Mouse (Mus musculus): Measurements from ENCODE around the gene 1700037C18Rik.

Gene 1700037C18Rik

DNA sequence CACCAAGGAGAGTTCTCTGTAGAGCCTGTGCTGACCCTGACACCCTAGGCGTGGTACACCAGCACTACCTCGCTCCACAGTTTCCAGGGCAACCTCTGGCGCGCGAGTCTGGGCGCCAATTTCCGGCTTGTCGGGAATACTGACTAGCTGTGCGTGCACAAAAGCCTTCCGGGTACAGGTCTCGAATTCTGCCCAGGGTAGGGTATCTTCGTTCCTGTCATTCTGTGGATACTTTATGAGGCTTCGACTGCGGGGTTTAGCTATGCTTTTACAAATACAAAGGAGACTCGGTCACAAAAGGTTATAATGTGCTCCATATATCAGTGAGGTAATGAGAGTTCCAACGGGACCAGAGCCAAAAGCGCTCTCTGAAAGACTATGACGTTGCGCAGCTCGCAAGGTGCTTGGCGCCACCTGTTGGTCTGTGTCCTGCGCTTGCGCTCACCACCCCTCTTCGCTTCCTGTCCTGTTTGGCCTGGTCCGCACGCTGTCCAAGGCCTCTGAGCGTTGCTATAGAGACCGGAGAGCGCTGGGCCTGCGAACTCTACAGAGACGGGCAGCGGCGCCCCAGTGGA lies at the start of gene 1700037C18Rik, which contains the start of gene Cluap1:
1700037C18Rik (minus strand) TSS at position 153 of the 575 bp plus-strand sequence.
Cluap1 (plus strand) TSS at position 265 of the 575 bp plus-strand sequence.
- DNase-seq (ENCODE audit: low read depth, low spot score): peak; percentile 88

DNA sequence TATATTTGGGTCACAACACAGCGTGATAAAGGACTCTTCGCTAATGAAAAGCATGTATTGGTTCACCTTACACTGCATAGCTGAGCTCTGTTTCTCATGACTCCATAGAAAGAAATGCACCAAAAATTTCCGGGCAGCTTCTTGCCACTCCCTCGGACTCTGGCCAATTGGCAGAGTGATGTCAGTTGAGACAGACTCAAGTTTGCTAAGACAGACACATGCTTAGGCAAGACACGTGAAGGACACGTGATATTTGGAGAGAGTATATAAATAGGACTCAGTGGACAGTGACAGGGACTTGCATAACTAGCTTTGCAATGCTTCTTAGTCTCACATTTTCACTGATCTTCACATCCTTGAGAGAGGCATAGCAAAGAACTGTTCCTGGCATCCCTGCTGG lies 47.9 kb upstream of the 1700037C18Rik start:
- no peak for DNase-seq (ENCODE audit: low read depth, low spot score)

DNA sequence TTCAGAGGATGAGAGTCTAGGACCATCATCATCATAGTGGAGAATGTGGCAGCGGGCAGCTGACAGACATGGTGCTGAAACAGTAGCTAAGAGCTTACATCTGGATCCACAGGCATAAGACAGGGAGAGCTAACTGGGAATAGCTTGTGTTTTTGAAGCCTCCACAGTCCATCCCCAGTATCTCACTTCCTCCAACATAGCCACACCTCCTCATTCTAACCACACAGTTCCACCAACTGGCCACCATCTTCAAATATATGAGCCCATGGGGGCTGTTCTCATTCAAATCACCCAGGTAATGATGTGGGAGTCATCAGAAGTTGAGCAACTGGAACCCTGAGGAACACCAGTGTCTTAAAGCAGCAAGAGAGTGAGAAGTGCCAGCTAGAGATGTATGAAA lies 42.7 kb upstream of the 1700037C18Rik start:
- DNase-seq (ENCODE audit: low read depth, low spot score): no peak

DNA sequence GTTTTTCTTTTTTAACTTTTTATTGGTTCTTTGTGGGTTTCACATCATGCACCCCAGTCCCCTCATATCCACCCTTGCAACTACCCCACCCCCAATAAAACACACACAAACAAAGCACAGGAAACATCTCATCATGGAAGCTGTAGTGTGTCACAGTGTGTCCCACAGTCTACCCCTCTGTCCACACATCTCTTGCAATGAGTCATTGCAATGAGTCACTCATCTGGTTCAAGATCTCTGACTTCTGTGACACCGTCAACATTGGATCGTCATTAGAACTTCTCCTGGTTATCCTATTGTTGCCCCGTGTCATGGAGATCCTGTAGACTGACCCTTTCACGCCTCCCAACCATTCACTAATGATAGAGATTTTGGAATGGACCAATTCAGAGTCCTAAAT lies 26.2 kb upstream of the 1700037C18Rik start:
- DNase-seq (ENCODE audit: low read depth, low spot score): no peak

DNA sequence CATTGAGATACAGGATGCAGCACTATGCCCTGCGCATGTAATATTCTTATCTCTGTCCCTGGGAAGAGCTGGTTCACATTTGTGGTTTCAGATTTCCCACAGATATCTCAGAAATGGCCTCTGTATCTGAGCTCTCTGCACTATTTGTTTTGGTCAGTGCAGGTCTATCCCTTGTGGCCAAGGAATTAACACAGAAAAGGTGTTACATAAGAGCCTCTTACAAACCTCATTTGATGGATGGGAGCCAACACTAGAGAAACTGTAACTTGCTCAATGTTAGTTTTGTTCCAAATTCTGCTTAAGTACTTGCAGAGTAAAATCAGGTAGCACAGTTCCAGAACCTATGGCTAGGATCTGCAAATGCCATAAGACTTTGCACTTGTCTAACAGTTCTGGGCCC lies 25.6 kb upstream of the 1700037C18Rik start:
- no peak for DNase-seq (ENCODE audit: low read depth, low spot score)

DNA sequence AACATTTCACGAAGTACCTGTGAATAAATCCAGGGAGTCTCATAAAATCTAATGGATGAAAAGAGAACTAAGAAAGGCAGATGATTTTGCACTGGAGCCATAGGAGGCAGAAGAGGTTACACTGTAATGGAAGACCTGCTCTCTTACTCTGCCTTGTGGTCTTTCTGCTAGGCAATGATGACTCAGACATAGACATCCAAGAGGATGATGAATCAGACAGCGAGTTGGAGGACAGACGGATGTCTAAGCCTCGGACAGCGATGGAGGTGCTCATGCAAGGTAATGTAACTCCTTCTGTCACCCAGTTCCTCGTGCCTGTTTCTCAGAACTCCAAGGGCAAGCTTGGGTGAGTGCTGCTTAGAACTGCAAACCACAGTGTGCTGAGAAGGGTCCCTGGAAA lies 25.0 kb upstream of the 1700037C18Rik start:
- DNase-seq (ENCODE audit: low read depth, low spot score): no peak

DNA sequence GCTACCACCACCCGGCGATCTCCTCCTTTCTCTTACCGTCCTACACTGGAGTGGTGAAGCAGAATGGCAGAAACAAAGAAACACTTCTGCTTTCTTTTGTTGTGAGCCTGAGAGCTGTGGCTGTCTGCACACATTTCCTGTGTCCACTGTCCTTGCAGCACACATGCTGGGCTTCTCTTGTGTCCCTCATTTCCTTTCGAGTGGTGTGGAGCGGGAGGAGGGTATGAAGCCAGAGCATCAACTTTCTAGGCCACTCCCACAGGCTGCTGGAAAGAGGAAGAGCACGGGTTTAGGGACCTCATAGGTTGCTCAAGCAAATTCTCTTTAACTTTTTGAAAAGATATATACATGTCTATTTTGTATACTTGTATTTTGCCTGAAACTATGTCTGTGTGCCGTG lies 20.7 kb upstream of the 1700037C18Rik start:
- no peak for DNase-seq (ENCODE audit: low read depth, low spot score)

DNA sequence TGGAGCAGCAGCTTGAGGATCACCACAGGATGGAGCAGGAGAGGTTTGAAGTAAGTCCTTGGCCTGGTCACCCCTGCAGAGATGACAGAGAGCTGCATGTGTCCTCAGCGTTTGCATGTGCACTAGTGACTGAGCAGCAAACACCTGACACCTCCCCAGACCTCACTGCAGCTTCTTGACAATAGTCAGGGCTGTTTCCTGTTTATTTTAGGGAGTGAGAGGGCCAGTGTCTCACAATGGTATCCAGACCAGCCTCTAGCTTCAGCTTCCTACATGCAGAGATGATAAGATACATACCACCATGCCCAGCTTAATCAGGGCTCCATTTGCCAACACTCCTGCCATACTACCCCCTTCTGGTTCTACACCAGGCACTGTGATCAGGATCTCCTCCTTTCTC lies 20.1 kb upstream of the 1700037C18Rik start:
- DNase-seq (ENCODE audit: low read depth, low spot score): no peak

DNA sequence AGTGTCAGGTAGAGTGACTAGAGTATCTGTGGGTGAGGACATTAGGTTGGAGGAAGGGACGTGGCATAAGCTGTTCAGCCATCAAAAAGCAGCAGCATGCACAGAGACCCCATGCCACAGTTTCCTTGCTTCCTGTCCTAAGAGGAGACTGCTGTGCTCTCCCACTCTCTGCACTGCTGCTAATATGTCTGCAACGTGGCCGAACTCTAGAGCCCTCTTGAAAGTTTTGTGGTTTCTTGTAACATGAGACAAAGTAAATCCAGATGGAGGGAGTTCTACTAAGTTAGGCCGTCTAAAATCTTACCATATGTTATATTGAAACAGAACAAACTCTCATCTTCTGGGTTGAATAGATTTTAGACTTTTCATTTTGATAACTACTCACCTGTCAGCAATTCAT lies 15.5 kb upstream of the 1700037C18Rik start:
- no peak for DNase-seq (ENCODE audit: low read depth, low spot score)

DNA sequence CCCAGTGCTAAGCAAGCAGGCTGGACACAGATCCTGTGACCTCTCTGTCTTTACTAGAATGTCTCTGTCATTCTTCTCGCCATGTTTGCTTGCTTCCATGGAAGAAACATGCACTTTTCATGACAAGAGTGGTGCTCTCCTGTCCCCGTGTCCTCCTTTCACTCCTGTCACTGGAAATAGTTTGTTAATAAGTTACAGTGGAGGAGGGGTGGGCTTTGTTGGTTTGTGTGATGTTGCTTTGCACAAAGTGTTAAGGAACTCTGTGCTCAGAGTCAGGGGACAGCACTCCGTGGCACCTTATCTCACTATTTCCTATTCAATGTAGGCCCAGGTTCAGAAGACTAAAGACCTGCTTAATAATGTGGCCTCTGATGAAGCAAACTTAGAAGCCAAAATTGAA lies 15.0 kb upstream of the 1700037C18Rik start:
- no peak for DNase-seq (ENCODE audit: low read depth, low spot score)

DNA sequence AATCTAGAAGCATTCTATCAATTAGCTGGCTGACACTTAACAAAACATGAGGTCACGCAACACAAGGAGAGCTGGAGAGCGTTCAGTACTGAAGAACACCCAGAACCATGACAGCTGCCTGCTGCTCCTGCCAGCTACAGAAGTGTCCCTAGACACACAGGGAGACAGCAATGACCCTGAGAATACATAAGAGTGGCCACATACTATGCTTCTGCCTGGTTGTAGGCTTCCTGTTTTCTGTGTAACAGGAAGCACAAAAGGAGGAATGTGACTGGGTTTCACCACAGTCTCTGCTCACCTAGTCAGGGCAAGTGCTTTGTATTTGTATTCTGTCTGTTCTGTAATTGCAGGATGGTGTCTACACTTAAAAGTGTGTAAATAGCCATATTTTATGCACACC lies 12.3 kb upstream of the 1700037C18Rik start:
- DNase-seq (ENCODE audit: low read depth, low spot score): no peak

DNA sequence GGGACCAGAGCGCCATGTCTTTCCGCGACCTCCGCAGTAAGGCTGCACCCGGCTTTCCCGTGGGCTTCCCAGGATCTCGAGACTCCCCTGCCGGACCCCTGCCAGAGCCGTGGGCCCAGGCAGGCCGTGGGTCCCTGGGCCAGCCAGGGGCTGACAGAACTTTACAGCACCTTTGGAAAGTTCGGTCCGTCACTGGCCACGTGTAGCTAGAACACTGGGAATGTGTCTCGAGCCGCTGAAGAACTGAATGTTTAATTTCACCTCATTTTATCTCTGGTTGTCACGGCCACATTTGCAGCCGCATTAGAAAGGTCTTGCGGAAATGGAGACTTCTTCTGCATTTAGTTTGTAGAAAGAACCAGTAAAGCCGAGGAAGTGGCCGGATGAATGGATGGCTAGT lies 629 bp upstream of the 1700037C18Rik start:
- DNase-seq (ENCODE audit: low read depth, low spot score): no peak

DNA sequence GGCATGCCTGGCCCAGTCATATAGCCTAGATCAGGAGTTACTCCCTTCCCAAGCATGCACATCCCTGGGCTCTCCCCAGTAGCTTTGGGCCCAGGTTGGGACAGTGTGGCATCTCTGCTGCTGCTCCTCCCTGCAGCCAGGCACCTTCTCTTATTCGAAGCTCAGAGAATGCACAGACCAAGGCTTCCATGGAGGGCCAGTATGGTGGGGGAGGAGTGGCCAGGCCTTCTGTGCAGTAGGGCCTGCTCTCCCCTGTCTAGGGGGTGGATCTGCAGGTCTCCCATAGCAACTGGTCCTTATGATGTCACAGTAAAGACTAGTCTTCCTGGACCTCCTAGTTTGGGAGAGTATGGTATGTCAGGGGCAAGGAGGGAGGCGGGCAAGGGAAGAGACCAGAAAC lies 1.0 kb downstream of the 1700037C18Rik start:
- DNase-seq (ENCODE audit: low read depth, low spot score): no peak

DNA sequence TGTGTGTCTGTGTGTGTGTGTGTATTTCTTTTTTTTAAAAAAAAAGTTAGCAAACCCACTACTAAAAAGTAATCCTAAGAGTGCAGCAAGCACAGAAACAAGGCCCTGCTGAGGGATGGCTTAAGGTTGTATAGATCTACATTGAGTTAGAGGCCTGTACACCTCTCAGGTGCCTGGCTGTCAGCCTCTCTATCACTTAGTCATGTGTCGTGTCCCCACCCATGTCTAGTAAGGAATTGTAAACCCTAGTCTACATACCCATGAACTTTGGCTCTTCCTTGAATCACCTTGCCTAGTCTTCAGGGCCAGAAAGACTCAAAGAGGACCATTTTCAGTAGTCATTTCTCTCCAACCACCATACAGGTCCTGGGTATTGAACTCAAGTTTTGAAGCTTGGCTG lies 11.9 kb downstream of the 1700037C18Rik start:
- DNase-seq (ENCODE audit: low read depth, low spot score): no peak

DNA sequence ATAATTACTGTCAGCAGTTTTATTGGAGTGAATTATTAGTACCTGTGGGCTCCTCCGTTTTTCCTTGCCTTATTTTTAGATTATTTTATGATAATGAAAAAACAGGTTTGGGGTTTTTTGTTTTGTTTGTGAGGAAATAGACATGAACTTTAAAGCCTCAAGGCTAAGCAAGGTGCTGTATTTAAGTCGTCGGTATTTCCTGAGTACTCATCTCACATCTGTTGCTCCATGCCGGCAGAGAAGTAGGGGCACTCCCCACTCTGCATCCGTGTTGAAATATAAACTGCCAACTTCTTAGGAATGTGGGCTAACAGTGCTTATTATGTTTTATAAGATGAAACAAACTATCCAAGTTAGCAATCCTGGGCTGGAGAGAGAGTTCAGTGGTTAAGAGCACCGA lies 12.4 kb downstream of the 1700037C18Rik start:
- DNase-seq (ENCODE audit: low read depth, low spot score): no peak

DNA sequence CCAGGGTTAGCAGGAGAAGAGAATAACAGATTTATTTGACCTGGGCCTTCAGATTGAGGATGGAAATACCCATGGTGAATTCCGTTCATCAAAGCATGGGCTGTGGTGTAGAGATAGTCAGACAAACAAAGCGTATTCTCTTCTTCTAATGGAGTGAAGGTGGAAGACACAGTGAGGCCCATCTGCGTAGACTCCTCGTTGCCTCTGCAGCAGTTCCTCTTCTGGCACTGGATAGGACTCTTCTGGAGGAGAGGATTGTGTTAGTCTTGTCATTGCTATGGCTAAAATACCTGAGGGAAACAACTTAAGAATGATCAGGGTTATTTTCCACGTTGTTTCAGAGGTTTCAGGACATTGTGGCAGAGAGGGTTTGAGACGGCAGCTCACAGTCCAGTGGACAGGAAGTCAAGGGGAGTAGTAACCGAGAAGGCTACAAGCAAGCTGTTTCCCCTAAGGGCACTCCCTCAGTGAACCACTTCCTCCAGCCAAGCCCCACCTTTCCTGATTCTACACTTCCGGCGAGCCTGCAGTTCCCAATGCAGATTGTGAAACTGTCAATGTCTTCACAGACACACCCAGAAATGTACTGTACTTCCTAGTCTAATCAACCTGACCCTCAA lies 13.2 kb downstream of the 1700037C18Rik start:
- DNase-seq (ENCODE audit: low read depth, low spot score): no peak

DNA sequence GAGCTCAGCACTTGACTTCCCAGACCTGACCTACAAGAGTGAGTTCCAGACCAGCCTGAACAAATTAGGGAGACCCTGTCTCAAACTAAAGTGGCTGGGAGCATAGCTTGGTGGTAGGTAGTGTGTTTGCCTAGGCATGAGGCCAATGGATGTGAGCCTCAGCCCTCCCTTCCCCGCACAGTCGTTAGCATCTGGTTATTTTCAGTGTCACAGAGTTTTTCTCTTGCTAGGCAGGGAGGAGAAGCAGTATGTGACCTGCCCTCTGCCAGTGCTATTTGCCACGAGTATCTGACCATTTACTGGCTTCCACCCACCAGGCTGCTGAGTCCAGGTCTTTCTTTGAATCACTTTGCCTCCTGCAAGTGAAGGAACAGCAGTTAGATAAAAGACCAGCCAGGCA lies 14.8 kb downstream of the 1700037C18Rik start:
- no peak for DNase-seq (ENCODE audit: low read depth, low spot score)

DNA sequence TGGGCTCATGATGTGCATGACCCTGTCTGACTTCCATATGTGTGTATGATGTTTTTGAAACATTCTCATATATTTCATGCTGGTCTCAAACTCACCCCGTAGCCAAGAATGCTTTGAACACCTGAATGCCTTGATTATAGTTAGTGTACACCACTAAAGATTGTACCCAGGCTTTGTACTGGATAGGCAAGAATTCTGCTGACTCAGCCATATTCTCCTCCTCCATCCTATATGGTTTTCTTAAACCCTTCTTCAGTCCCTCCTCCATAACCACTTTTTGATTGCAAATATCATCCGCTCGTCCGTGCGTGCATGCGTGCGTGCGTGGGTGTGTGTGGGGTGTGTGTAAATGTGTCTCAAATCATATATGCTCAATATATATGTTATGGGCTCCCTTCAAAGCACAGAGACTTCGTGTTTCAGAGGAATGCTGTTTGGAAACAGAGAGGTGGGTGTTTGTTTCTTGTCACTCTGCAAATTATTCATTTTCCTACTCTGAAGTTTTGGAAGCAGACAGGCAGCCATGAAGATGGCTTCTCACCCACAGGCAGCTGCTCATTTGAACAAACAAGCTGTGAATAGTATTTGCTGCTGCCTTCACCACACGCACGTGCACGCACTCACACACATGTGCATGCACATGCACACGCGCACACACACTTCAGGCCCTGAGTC lies 16.7 kb downstream of the 1700037C18Rik start:
- no peak for DNase-seq (ENCODE audit: low read depth, low spot score)

DNA sequence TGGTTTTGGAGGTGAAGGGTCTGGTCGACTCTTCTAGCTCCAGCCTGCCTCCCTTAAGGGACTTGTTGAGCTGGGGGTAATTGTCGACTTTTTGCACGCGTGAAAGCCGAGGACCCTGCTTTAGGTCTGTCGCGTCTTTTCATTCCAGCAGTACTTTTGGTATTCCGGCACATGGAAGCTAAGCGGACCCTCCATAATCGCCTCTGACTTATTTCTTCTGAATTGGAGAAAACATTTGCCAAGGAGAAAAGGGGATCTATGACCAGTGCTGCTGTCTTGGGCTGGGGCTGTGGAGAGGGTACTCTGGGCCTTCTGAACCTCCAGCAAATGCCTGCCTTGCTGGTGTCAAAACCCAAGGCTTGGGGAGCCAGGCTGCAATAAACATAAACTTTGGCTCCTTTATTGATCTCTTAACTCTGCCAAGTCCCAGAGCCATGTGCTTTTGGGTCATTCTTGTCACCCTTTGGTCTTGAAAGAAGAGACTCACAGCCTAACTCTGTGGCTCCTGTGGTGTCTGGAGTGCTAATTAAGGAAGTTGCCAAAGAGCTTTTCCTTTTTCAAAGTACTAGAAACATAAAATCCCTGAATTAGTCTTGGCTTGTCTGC lies 23.3 kb downstream of the 1700037C18Rik start:
- no peak for DNase-seq (ENCODE audit: low read depth, low spot score)

DNA sequence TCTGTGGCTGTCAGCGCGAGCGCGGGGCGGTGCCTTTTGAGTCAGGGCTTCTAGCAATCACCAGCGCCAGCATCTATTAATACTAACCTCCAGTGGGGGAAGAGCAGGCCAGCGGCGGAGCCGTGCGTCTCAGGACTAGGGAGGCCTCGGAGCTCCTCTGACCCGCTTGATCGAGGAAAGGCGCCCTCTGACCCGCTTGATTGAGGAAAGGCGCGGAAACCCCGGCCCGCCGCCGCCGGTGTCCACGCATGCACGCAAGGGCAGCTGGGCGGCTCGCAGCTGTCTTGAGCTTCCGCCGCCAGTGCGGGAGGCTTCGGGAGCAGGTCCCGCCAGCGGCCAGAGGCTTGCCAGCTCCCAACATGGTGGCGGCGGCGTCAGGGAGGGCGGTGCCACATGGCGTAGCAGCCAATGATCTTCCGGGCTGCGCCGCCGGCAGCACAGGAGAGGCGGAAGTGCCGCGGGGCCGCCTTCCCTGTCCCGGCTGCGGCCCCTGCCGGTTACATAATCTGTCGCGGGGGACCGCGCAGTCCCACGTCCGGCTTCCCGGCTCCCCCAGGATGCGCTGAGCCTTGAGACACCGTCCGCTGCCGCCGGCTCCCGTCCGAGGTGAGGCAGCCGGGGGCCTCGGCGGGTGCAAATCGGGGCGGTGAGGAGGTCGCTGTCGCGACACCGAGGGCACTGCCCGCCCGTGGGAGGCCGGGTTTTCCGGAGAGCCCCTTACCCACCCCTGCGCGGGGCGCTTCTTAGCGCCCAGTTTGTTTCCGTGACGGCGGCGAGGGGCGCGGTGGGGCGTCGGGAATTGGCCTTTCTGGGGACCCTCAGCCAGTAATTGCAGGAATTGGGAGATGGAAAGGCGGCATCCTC lies 24.1 kb downstream of the 1700037C18Rik start, which contains the start of the genes Zfp597 and Gm20695:
Zfp597 (minus strand) TSS at position 361 of the 864 bp plus-strand sequence.
Gm20695 (plus strand) TSS at position 448 of the 864 bp plus-strand sequence.
- peak; percentile 89 for DNase-seq (ENCODE audit: low read depth, low spot score)

DNA sequence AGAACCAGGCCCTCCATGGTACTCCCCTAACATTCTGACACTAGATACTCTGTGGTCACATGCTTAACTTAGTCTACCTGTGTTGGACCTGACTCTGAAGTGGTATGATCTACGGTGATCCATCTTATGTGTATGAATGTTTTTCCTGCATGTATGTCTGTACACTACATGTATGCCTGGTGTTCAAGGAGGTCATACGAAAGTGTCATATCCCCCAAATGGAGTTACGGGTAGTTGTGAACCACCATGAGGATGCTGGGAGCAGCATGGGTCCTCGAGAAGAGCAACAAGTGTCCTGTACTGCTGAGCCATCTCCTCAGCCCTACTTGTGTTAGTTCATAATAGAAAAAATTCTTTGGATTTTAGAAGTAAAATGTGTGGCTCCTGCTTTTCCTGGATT lies 32.1 kb downstream of the 1700037C18Rik start:
- DNase-seq (ENCODE audit: low read depth, low spot score): no peak

Data from c-Kit-negative CD71-positive TER-119-positive erythroid progenitor cells, embryonic 14.5 days (primary cell).